Mouse (Mus musculus): ENCODE data around the gene Lct.

DNA sequence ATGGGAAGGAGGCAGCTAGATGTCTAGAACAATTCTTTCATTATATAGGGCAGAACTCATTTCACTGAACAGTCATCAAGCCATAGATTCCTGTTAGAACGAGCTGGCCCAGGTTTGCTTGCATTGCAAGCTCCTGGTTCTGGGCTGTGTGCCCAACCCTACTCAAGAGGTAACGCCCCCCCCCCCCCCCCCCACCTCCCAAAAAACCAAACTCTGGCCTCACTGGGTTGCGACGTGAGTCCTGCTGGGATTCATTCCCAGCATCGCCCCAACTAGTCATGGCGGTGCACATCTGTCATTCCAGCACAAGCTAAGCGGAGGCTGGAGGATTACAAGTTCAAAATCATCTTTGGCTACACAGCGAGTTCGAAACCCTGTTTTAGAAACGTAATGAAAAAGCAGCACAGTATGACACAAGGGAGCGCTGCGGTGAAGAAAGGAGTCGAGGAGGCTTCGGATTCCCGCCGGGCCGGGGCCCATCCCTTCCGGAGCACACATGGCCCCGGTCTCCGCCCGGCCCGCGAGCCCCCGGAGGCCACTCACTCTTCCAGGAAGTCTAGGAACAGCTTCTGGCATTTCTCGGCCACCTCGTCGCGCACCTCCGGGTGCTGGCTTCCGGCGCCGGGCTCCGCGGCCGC lies 30.9 kb upstream of the Lct start:
- TF ChIP-seq CTCF (IDR thresholded peaks at IDR 0.05; ENCODE audit: control insufficient read depth, insufficient read depth, insufficient read length), result no peak
- no peak for TF ChIP-seq MYOD1 (IDR thresholded peaks at IDR 0.05; ENCODE audit: control insufficient read depth, insufficient read length, low read depth)
- no peak for TF ChIP-seq MAX (IDR thresholded peaks at IDR 0.05)

Data from C2C12 (cell line).